Mouse (Mus musculus): ENCODE measurements around the gene Pex11g.

Gene Pex11g

GRCm38 (mm10) chr8:3467006-3467885 is at the start of gene Pex11g:
Gene Pex11g, minus strand, starts transcription at chr8:3467680.
- peak; percentile 81 for ATAC-seq (ENCODE audit: low TSS enrichment)

DNA sequence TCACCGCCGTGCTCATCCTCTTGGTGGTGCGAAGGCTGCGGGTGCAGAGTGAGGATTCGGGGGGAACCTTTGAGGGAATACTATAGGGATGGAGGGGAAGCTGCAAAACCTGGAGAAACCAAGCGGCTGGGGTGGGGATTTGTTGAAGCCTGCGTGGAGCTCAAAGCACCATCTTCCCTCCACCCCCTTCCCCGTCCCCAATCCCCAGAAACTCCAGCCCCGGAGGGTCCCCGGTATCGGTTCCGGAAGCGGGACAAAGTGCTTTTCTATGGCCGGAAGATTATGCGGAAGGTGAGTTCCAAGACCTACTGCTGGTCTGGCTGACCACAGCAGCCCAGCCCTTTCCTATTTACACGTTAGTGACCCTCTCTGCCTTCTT is 49.6 kb upstream of the Pex11g start:
- no peak; the same call in 1 of the 2 replicates for ATAC-seq (ENCODE audit: low TSS enrichment)

- ATAC-seq (ENCODE audit: low TSS enrichment), result peak; percentile 74
Measured at GRCm38 (mm10) chr8:3516450-3517116, 49.1 kb upstream of the Pex11g start.

GRCm38 (mm10) chr8:3515771-3516417 is 48.4 kb upstream of the Pex11g start:
- ATAC-seq (ENCODE audit: low TSS enrichment), result peak; percentile 36

GRCm38 (mm10) chr8:3515260-3515671 is 47.8 kb upstream of the Pex11g start, which contains the start of gene Pnpla6:
Gene Pnpla6, plus strand, starts transcription at chr8:3515384.
- peak; percentile 62 for ATAC-seq (ENCODE audit: low TSS enrichment)

DNA sequence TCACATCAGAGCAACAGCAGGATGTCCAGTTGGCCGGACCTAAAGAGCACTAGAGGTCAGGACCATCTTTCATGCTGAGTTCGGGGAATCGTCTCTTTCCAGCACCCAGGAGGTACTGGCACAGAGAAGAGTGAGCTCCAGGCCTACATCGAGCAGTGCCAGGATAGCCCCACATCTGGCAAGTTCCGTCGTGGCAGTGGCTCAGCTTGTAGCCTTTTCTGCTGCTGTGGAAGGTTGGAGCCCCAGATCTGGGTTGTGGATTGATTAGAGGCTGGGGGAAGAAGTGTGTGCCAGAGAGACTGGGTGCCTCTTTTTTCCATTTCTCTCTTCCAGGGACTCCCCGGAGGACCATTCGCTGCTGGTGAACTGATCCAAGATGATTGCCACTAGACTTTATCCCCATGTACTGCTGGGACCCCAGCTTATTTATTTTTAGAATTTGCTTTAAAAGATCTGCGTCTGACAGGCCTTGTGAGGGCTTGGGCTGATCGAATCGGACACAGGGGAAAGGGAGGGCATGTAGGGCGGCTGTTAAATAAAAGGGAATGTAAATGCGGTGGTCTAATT is 47.3 kb upstream of the Pex11g start:
- no peak for ATAC-seq (ENCODE audit: low TSS enrichment)

DNA sequence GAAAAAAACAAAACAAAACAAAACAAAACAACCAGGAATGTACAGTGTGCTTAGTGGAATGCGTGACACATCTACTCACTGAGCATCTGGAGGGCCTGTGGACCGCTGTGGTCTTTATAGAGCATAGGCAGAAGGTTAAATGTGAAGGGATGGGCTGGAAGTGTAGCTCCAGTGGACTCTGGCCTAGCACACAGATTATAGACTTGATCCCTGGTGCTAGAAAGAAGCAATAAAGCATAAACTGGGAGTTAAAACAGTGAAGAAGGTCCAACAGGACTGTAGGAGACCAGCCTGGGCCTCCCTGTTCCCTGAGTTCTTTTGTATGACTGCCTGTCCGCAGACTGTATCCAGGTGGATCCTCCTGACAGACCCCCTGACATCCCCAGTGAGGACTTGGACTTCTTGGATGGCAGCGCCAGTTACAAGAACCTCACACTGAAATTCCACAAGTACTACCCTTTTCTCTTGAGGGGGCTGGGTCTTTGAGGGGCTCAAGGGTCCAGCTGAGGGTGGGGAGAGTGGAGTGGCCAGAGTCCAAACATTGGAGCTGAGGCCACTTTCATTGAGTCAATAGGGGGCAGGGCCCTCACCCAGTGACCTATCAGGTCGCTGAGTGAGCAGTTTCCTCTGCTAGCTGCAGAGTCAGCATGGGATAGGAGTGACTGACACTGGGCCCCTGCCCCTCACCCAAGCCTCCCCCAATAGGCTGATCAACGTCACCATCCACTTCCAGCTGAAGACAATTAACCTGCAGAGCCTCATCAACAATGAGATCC is 40.7 kb upstream of the Pex11g start:
- no peak for ATAC-seq (ENCODE audit: low TSS enrichment)

DNA sequence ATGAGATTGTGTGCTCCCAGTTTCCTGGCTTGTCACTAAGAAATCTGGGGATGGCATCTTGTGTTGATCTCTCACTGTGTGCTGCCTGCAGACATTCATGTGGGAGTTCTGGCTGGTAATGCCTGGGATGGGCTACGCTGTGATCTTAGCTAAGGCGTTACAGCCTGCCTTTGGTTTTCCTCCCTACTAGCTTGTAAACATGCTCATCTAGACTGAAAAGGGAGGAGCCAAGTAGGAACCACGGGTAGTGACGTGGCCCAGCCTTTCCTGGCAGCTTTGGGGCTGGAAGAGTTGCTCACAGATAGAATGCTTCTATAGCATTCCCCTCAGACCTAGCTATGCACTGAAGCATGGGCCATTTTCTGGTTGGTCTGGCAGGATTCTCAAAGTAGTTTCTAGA is 34.7 kb upstream of the Pex11g start:
- peak; percentile 39; the same call in 1 of the 2 replicates for ATAC-seq (ENCODE audit: low TSS enrichment)

DNA sequence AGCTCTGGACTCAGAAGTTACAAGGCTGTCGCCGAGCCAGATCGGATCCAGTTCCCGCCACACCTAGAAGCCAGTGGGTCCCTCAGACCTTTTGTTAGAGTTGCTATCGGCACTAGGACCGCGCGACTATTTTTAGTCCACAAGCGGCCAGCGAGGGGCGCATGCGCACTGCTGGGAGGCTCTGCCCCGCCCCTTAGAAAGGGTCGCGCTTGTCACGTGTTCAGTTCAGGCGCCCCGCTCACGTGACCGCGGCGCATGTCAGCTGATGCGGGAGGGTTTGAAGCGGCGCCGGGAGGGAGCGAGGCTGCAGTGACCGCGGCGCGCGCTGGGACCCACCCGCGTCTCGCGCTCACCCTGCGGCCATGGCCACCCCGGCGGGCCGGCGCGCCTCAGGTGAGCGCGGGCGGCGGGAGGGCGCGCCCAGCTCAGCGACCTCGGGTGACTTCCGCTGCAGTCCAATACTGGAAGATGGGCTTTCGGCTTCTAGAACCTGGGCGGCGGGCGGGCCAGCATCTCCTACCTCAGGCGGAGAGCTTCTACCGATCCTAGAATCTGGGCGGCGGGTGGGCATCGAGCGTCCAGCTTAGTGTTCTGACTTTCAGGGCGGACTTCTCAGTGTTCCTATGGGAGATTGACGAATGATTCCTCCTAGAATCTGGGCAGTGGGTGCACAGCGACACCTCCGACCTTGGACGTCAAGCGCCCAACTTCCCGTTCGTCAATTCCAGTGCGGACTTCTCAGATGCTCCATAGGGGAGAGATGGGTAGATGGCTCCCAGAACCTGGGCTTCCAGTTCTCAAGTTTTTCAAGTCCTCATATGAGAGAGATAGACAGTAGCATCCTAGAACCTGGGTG is 33.0 kb upstream of the Pex11g start, which contains the start of gene Mcoln1:
Mcoln1 (plus strand) TSS at position 223 of the 856 bp plus-strand sequence.
- peak; percentile 71 for ATAC-seq (ENCODE audit: low TSS enrichment)

DNA sequence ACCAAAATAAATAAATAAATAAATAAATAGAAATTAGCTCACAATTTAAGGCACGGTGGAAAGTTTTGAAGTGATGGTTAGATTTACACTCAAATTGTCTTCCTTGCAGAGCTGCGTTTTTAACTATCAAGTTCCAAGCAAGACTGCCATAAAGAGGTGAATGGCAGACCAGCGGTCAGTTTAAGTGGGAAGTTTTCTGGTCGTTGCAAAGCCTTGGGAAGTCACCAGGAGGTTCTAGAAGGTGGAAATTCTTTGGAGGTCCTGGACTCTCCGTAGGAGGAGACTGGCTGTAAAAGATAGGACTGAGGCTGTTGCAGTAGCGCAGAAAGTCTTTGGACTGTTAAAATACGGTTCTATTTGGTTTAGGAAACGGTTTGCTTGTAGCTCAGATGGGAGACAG is 32.3 kb upstream of the Pex11g start:
- peak; percentile 27 for ATAC-seq (ENCODE audit: low TSS enrichment)

GRCm38 (mm10) chr8:3498583-3498982 is 31.1 kb upstream of the Pex11g start:
- ATAC-seq (ENCODE audit: low TSS enrichment), result no peak

DNA sequence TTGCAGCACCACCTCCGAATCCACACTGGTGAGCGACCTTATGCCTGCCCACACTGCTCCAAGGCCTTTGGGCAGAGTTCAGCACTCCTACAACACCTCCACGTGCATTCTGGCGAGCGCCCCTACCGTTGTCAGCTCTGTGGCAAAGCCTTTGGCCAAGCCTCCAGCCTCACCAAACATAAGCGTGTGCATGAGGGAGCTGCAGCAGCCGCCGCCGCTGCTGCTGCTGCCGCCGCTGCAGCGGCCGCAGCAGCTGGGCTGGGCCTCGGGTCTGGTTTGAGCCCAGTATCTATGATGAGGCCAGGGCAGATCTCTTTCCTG is 28.9 kb upstream of the Pex11g start:
- ATAC-seq (ENCODE audit: low TSS enrichment), result no peak

DNA sequence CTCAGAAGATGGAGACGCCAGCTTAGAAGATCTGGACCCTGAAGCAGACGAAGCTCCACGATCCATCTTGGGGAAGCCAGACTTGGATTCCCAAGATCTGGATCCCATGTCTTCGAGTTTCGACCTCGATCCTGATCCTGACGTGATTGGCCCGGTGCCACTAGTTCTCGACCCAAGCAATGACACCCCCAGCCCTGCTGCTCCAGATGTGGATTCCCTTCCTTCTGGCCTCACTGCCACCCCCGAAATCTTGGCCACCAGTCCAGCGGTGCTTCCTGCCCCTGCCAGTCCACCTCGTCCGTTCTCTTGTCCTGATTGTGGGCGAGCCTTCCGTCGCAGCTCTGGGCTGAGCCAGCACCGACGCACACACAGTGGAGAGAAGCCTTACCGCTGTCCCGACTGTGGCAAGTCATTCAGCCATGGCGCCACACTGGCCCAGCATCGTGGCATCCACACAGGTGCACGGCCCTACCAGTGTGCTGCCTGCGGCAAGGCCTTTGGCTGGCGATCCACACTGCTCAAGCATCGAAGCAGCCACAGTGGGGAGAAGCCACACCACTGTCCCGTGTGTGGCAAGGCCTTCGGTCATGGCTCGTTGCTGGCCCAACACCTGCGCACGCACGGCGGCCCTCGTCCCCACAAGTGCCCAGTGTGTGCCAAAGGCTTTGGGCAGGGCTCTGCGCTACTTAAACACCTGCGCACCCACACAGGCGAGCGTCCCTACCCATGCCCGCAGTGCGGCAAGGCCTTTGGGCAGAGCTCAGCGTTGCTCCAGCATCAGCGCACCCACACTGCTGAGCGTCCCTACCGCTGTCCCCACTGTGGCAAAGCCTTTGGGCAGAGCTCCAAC is 28.3 kb upstream of the Pex11g start:
- ATAC-seq (ENCODE audit: low TSS enrichment), result no peak

DNA sequence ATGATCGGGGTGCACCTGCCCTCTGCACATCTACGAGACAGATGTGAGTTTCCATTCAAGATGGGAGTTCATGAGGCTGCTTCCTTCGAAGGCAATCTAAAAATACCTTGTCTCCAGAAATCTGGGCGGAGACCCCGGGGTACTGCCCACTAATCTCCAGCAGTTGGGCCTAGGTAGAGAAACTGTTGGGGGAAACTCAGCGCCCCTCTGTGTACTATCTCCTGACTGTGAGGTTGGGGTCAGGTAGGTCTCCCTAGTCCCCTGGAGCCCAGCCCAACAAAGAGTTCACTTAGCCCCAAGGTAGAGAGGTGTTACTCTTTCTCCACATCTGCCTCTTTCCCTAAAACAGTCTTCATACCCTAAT is 26.3 kb upstream of the Pex11g start:
- ATAC-seq (ENCODE audit: low TSS enrichment), result no peak

DNA sequence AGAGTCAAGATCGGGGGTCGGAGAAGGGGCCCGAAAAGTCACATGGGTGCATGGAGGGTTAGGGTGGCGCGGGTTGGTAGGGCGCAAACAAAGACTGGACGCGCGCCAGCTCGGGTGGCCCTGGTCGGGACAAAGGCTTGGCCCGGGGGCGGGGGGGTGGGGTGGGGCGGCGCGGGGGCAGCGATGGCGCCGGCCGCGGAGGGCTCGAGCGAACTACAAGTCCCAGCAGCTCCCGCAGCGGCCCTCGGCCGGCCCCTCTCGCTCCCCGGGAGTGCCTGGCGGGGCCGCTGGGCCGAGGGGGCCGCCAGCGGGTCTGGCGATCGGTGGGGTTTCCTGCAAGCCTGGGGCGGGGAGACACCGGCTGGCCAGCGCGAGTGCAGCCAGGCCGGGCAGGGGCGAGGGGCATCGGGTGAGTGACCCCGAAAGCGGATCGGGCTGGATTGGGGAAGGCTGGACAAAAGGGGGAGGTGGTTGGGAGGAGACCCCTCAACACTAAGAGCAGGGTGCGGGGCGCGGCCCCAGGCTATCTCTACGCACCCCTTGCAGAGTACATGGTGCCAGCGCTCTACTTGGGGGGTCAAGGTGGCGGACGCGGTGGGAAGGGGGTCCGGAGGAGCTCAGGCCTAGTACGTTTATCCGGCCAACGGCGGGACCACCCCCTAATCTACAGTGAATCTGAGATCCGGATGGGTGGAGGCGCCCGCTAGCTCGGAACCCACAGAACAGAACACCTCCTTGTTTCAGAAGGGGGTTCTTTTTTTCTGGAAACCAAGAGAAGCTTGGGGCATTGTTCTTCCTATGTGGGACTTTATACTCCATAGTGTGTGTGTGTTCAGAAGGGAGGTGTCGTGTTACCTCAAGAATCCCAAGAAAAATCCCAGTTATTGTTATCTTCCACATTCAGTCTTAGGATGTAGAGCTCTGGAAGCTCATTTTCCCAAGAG is 25.7 kb upstream of the Pex11g start, which contains the start of gene Zfp358:
Zfp358 (plus strand) TSS at position 238 of the 944 bp plus-strand sequence.
- peak; percentile 84 for ATAC-seq (ENCODE audit: low TSS enrichment)

GRCm38 (mm10) chr8:3485192-3485591 is 17.7 kb upstream of the Pex11g start:
- no peak for ATAC-seq (ENCODE audit: low TSS enrichment)

DNA sequence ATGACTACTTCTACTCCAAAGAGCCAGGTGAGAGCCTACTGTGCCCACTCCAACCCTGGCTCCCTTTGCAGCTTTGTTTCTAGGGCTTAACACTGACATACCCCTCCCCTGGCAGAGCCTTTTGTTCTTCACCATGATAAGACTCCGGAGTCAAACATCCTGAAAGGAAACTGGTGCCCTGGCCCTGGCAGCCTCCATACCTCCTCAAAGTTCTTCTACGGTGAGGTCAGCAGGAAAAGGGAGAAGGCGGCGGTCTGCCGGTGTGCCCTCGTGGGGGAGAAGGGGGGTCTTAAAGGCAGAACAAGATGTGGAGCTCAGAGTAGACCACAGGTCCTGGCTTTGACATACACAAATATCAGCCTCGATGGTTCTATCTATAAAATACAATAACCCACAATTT is 16.1 kb upstream of the Pex11g start:
- ATAC-seq (ENCODE audit: low TSS enrichment), result no peak

GRCm38 (mm10) chr8:3482240-3482740 is 14.8 kb upstream of the Pex11g start:
- no peak for ATAC-seq (ENCODE audit: low TSS enrichment)
